Mouse (Mus musculus) hindbrain, embryonic 16.5 days (tissue): ENCODE data around the gene Ngdn. TPM values are rescaled to one million over a fixed set of nuclear protein-coding genes. Genes with fewer than 3 reads are reported as not detected.
A peak's percentile ranks its signal among the peaks of the same experiment; 100 is the strongest.
"Not testable (repeated sequence)": the region's sequence is repeated elsewhere in the genome, so short reads cannot be mapped to it uniquely, and the experiment has no call there.

Source experiments
- ATAC-seq: fragments of 200-750 bp; cut with Nextera tagmentation; 2 replicates; pipeline ENCODE4 v1.8.0; 2017; ENCODE audit warnings: moderate TSS enrichment, moderate library complexity
- H3K27ac ChIP-seq: fragments of 300-500 bp; sonication (generic); 2 replicates; pipeline ENCODE4 v1.5.1; 2014; ENCODE audit warnings: low read depth, mild to moderate bottlenecking, control low read depth, low read length, moderate library complexity
- H3K27me3 ChIP-seq: fragments of 300-500 bp; sonication (generic); replicated peaks from 2 replicates; pipeline ENCODE4 v1.6.1; 2014; ENCODE audit warnings: low read length; ENCODE audit not compliant: control insufficient read depth, insufficient read depth
- H3K36me3 ChIP-seq: fragments of 300-500 bp; sonication (generic); 2 replicates; pipeline ENCODE4 v1.6.1; 2014; ENCODE audit warnings: mild to moderate bottlenecking, low read length, moderate library complexity, mixed read lengths; ENCODE audit not compliant: control insufficient read depth, insufficient read depth
- H3K4me1 ChIP-seq: fragments of 300-500 bp; sonication (generic); 2 replicates; pipeline ENCODE4 v1.6.1; 2014; ENCODE audit warnings: low read depth, low read length; ENCODE audit not compliant: control insufficient read depth, insufficient read depth
- H3K4me2 ChIP-seq: fragments of 300-500 bp; sonication (generic); 2 replicates; pipeline ENCODE4 v1.6.1; 2014; ENCODE audit warnings: mild to moderate bottlenecking, low read length, control low read depth, moderate library complexity
- H3K4me3 ChIP-seq: fragments of 300-500 bp; sonication (generic); 2 replicates; pipeline ENCODE4 v1.5.1; 2014; ENCODE audit warnings: mild to moderate bottlenecking, low read length, control low read depth, moderate library complexity
- H3K9ac ChIP-seq: fragments of 300-500 bp; sonication (generic); 2 replicates; pipeline ENCODE4 v1.6.1; 2014; ENCODE audit warnings: low read depth, mild to moderate bottlenecking, control low read depth, low read length, moderate library complexity
- H3K9me3 ChIP-seq: fragments of 300-500 bp; sonication (generic); 2 replicates; pipeline ENCODE4 v1.6.1; 2014; ENCODE audit warnings: mild to moderate bottlenecking, low read length, moderate library complexity; ENCODE audit not compliant: control insufficient read depth
- WGBS: fragments of 180-500 bp; shearing (Covaris S2); extraction: QIAGEN DNeasy Blood & Tissue Kit; methylation state at CpG from one replicate; pipeline ENCODE4 v1.1.7; 2014; 5-methylcytosine and 5-hydroxymethylcytosine counted together
- polyA plus RNA-seq: library from polyadenylated mRNA; unstranded; fragments of >200 nt; fragmentation: Nextera tagmentation; extraction: Ambion mirVana; gene quantifications from 2 replicates; pipeline ENCODE4 v1.2.1, GENCODE M21; 2015

The Ngdn gene
- 48.2 and 50.6 TPM in 2 replicates for polyA plus RNA-seq

DNA sequence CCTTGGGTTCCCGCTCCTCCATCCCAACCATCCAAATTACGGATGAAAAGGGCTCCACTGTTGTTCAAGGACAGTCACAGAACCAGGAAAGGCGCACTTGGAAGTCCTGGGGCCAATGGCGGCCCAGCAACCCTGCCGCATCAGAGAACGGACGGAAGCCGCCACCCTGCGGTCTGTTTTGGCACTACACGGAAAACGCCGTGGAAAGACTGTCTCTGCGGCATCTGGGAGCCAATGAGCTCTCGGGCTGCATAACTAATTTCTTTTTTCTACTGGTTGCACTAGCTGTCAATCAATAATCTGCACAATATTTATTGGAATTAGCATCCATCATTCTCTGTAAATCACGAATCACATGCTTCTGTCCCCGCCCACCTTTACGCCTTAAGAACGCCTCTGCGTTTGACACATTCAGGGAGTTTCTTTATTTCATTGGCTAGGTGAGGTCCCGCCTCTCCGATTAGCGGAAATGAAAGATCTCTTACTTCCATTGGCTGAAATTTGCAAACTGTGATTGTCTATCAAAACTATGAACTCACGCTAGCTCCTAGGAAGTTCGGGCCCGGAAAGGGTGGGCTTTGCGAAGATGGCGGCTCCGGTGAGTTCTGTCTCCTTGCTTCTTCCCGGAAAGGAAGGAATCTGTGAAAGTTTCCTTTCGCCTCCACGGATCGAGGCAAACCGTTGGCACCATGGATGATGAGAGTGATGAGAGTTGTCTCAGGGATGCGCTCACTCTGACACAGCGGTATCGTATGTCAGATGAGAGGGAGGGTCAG, at the start of gene Ngdn:
Gene Ngdn, plus strand, starts transcription at position 464 of the 776 bp plus-strand sequence.
- peak; percentile 98 for ATAC-seq
- Histone ChIP-seq H3K4me1 (peaks cover 2% of the 10 kb centered on the region; the same call in 1 of the 2 replicates), H3K4me2 (peak within 1 kb of the TSS; percentile 93), H3K9ac (peak within 1 kb of the TSS; percentile 81), H3K36me3 (no peaks in the 10 kb centered on the region), H3K9me3 (no peaks in the 10 kb centered on the region), H3K27me3 (no peaks in the 10 kb centered on the region), H3K27ac (peak within 1 kb of the TSS; percentile 92), H3K4me3 (peak within 1 kb of the TSS; percentile 83)
- WGBS: 0% methylated on average over 36 of the region's 36 CpGs

DNA sequence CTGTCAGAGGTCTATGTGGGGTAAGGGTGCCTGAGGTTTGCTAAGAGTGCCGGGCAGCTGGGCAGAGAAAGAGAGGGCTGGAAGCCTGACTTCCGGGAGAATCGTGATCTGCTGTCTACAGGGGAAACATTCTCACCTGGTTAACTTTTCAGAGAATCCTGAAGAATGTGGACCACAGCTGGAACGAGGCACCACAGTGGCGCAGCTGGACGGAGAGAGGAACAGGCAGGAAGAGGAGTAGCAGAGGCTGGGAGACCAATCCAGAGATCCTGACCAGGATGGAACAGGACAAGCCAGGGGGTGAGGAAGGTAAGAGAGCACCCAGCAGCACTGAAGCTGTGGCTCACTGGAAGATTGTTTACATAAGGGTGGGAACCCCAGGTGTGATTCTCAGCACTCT, 49.6 kb upstream of the Ngdn start:
- Histone ChIP-seq H3K4me2 (no peak overlapping the region), H3K36me3 (no peaks in the 10 kb centered on the region), H3K4me1 (no peaks in the 10 kb centered on the region), H3K4me3 (no peak overlapping the region), H3K27me3 (no peaks in the 10 kb centered on the region), H3K9me3 (no peaks in the 10 kb centered on the region), H3K9ac (no peak overlapping the region), H3K27ac (no peak overlapping the region)
- ATAC-seq: no peak
- 76% methylated on average over 6 of the region's 6 CpGs for WGBS

- Histone ChIP-seq H3K36me3 (no peaks in the 10 kb centered on the region), H3K4me2 (no peak within 1 kb of the TSS), H3K27me3 (no peaks in the 10 kb centered on the region), H3K9me3 (no peaks in the 10 kb centered on the region), H3K9ac (no peak within 1 kb of the TSS), H3K4me3 (no peak within 1 kb of the TSS), H3K27ac (no peak within 1 kb of the TSS), H3K4me1 (no peaks in the 10 kb centered on the region)
- 79% methylated on average over 7 of the region's 7 CpGs for WGBS
- no peak for ATAC-seq
These were observed 48.8 kb upstream of the Ngdn start, which contains the start of gene Myh6 for GRCm38 (mm10) chr14:54966320-54966977. Gene Myh6, minus strand, starts transcription at chr14:54966927.

- no peaks in the 10 kb centered on the region for H3K36me3 ChIP-seq
- no peak overlapping the region for H3K4me3 ChIP-seq
- H3K4me1 ChIP-seq: no peaks in the 10 kb centered on the region
- WGBS: 88% methylated on average over 3 of the region's 3 CpGs
- H3K9me3 ChIP-seq: no peaks in the 10 kb centered on the region
- H3K4me2 ChIP-seq: no peak overlapping the region
- H3K27ac ChIP-seq: no peak overlapping the region
- H3K9ac ChIP-seq: no peak overlapping the region
- no peaks in the 10 kb centered on the region for H3K27me3 ChIP-seq
- no peak for ATAC-seq
These were observed 47.4 kb upstream of the Ngdn start for GRCm38 (mm10) chr14:54967874-54968273.

- Histone ChIP-seq H3K4me2 (no peak overlapping the region), H3K4me3 (no peak overlapping the region), H3K36me3 (no peaks in the 10 kb centered on the region), H3K27ac (no peak overlapping the region), H3K9ac (no peak overlapping the region), H3K4me1 (0 out of 2 replicates have a peak, but pooled peaks cover under 1% of the 10 kb centered on the region), H3K27me3 (no peaks in the 10 kb centered on the region), H3K9me3 (no peaks in the 10 kb centered on the region)
- ATAC-seq: no peak
These were observed 46.9 kb upstream of the Ngdn start for GRCm38 (mm10) chr14:54968344-54968743.

DNA sequence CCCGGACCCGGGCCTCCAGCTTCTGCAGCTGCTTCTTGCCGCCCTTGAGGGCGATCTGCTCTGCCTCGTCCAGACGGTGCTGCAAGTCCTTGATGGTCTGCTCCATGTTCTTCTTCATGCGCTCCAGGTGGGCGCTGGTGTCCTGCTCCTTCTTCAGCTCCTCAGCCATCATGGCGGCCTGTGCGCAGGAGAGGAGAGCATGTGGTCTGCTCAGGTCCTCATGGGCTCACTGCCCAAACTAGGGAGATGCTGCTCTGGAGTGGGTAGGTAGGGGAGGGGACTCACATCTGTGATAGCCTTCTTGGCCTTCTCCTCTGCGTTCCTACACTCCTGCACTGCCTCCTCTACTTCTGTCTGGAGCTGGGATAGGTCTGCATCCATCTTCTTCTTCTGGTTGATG, 42.5 kb upstream of the Ngdn start:
- H3K27ac ChIP-seq, H3K4me3 ChIP-seq, ATAC-seq, H3K27me3 ChIP-seq, H3K9me3 ChIP-seq, H3K36me3 ChIP-seq, H3K9ac ChIP-seq, H3K4me2 ChIP-seq: not testable (repeated sequence)
- WGBS: 97% methylated on average over 8 of the region's 11 CpGs
- peaks cover 12% of the 10 kb centered on the region for H3K4me1 ChIP-seq

DNA sequence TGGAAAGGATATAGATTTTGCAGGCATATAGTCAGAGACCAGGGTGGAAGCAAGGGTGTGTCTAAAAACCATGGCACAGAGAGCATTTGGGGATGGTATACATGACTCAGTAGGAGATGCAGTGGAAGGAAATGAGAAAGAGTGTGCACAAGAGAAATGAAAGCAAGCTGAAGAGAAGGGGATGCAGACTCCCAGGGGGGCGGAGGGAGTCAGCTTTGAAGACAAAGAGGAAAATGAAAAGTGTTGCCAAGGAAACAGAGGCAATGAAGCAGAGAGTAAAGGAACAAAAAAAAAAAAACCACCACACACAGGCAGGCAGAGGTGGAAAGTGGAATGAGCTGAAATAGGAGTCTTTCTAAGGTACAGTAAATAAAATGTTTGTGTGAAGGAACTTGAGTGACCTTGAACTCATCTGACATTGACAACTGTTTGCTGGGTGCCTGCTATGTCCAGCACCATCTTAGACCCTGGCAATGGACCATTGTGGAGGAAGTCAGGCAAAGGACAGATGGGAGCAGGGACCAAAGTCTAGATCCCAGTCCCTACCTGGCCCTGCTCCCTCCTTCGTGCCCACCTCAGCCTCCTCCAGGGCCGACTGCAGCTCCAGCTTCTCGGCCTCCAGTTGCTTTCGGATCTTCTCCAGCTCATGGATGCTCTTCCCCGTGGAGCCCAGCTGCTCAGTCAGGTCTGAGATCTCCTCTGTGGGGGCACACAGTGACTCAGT, 41.0 kb upstream of the Ngdn start:
- H3K4me3 ChIP-seq: no peak overlapping the region
- no peaks in the 10 kb centered on the region for H3K27me3 ChIP-seq
- no peaks in the 10 kb centered on the region for H3K9me3 ChIP-seq
- no peak overlapping the region for H3K4me2 ChIP-seq
- WGBS: 59% methylated on average over 6 of the region's 6 CpGs
- H3K27ac ChIP-seq: peak overlapping the region; percentile 85
- peaks cover 12% of the 10 kb centered on the region for H3K4me1 ChIP-seq
- peak overlapping the region; percentile 40; the same call in 1 of the 2 replicates for H3K9ac ChIP-seq
- no peaks in the 10 kb centered on the region for H3K36me3 ChIP-seq
- ATAC-seq: peak; percentile 84

- Histone ChIP-seq H3K4me2 (no peak within 1 kb of the TSS), H3K27ac (no peak within 1 kb of the TSS), H3K9ac (no peak within 1 kb of the TSS), H3K27me3 (no peaks in the 10 kb centered on the region), H3K36me3 (no peaks in the 10 kb centered on the region), H3K4me1 (peaks cover 12% of the 10 kb centered on the region), H3K9me3 (no peaks in the 10 kb centered on the region), H3K4me3 (no peak within 1 kb of the TSS)
- ATAC-seq: no peak
- 70% methylated on average over 1 of the region's 1 CpGs for WGBS
These were observed 38.6 kb upstream of the Ngdn start, which contains the start of gene Gm17428 for GRCm38 (mm10) chr14:54976633-54977032. Gene Gm17428, plus strand, starts transcription at chr14:54976933.

- 88% methylated on average over 8 of the region's 8 CpGs for WGBS
- Histone ChIP-seq H3K27ac (no peak overlapping the region), H3K9ac (no peak overlapping the region), H3K36me3 (no peaks in the 10 kb centered on the region), H3K4me3 (no peak overlapping the region), H3K27me3 (no peaks in the 10 kb centered on the region), H3K9me3 (no peaks in the 10 kb centered on the region), H3K4me2 (no peak overlapping the region), H3K4me1 (peaks cover 8% of the 10 kb centered on the region)
- ATAC-seq: no peak
These were observed 36.6 kb upstream of the Ngdn start for GRCm38 (mm10) chr14:54978664-54979063.
